Mouse (Mus musculus): Measurements from ENCODE around the gene Gnb2. TPM values are rescaled to one million over a fixed set of nuclear protein-coding genes. Genes with fewer than 3 reads are reported as not detected.

Gnb2 gene
- polyA plus RNA-seq, 2 experiments, result 460 to 770 TPM

GRCm38 (mm10) chr5:137512847-137513794 is 20.2 kb downstream of the Gnb2 start:
- Histone ChIP-seq H3K27me3 (ENCODE audit: control insufficient read depth, insufficient read depth, low read length) (no peaks in the 10 kb centered on the region), H3K36me3 (ENCODE audit: control insufficient read depth, insufficient read depth, low read length) (peaks cover 18% of the 10 kb centered on the region; the same call in 1 of the 2 replicates), H3K4me2 (replicated peaks; ENCODE audit: low read depth, low read length, severe bottlenecking) (no peak overlapping the region), H3K27ac (replicated peaks; ENCODE audit: low read depth, low read length) (no peak overlapping the region), H3K4me3 (replicated peaks; ENCODE audit: low read length) (0 out of 2 replicates have a peak overlapping the region, but pooled peaks have one; percentile 99), H3K9me3 (ENCODE audit: control insufficient read depth, low read length) (no peaks in the 10 kb centered on the region), H3K9ac (ENCODE audit: low read depth, low read length, severe bottlenecking) (0 out of 2 replicates have a peak overlapping the region, but pooled peaks have one; percentile 22), H3K4me1 (ENCODE audit: control insufficient read depth, insufficient read depth, low read length) (peaks cover 11% of the 10 kb centered on the region)
- ATAC-seq (ENCODE audit: low FRiP score, low read depth), result no peak
- no peak for DNase-seq (ENCODE audit: low spot score)
- 82% methylated on average over 11 of the region's 11 CpGs for WGBS
- no peak for TF ChIP-seq POLR2A (IDR thresholded peaks at IDR 0.05; ENCODE audit: borderline replicate concordance, extremely low read depth, insufficient read depth, insufficient read length)

- H3K9ac ChIP-seq (ENCODE audit: low read depth, low read length, severe bottlenecking), result peak overlapping the region; percentile 97; the same call in 1 of the 2 replicates
- no peak for TF ChIP-seq POLR2A (IDR thresholded peaks at IDR 0.05; ENCODE audit: borderline replicate concordance, extremely low read depth, insufficient read depth, insufficient read length)
Observed at GRCm38 (mm10) chr5:137511706-137512105, 21.6 kb downstream of the Gnb2 start.

GRCm38 (mm10) chr5:137510573-137511390 is 22.5 kb downstream of the Gnb2 start:
- no peak for TF ChIP-seq POLR2A (IDR thresholded peaks at IDR 0.05; ENCODE audit: borderline replicate concordance, extremely low read depth, insufficient read depth, insufficient read length)
- Histone ChIP-seq H3K4me1 (ENCODE audit: control insufficient read depth, insufficient read depth, low read length) (peaks cover 11% of the 10 kb centered on the region), H3K4me3 (replicated peaks; ENCODE audit: low read length) (peak overlapping the region; percentile 99), H3K27me3 (ENCODE audit: control insufficient read depth, insufficient read depth, low read length) (no peaks in the 10 kb centered on the region), H3K4me2 (replicated peaks; ENCODE audit: low read depth, low read length, severe bottlenecking) (peak overlapping the region; percentile 91), H3K27ac (replicated peaks; ENCODE audit: low read depth, low read length) (peak overlapping the region; percentile 82), H3K9me3 (ENCODE audit: control insufficient read depth, low read length) (no peaks in the 10 kb centered on the region), H3K9ac (ENCODE audit: low read depth, low read length, severe bottlenecking) (peak overlapping the region; percentile 97), H3K36me3 (ENCODE audit: control insufficient read depth, insufficient read depth, low read length) (0 out of 2 replicates have a peak, but pooled peaks cover 10% of the 10 kb centered on the region)
- peak; percentile 28; the same call in 1 of the 2 replicates for ATAC-seq (ENCODE audit: low FRiP score, low read depth)
- no peak for DNase-seq (ENCODE audit: low spot score)
- WGBS, result 2% methylated on average over 19 of the region's 83 CpGs

More at GRCm38 (mm10) chr5:137511706-137512105, 21.6 kb downstream of the Gnb2 start:
- no peaks in the 10 kb centered on the region for H3K9me3 ChIP-seq (ENCODE audit: control insufficient read depth, low read length)
- H3K4me3 ChIP-seq (replicated peaks; ENCODE audit: low read length), result peak overlapping the region; percentile 99
- 64% methylated on average over 3 of the region's 3 CpGs for WGBS
- ATAC-seq (ENCODE audit: low FRiP score, low read depth) (no peak), DNase-seq (ENCODE audit: low spot score) (no peak)
- H3K36me3 ChIP-seq (ENCODE audit: control insufficient read depth, insufficient read depth, low read length), result 0 out of 2 replicates have a peak, but pooled peaks cover 10% of the 10 kb centered on the region
- peaks cover 11% of the 10 kb centered on the region for H3K4me1 ChIP-seq (ENCODE audit: control insufficient read depth, insufficient read depth, low read length)
- peak overlapping the region; percentile 91 for H3K4me2 ChIP-seq (replicated peaks; ENCODE audit: low read depth, low read length, severe bottlenecking)
- H3K27me3 ChIP-seq (ENCODE audit: control insufficient read depth, insufficient read depth, low read length), result no peaks in the 10 kb centered on the region
- 0 out of 2 replicates have a peak overlapping the region, but pooled peaks have one; percentile 82 for H3K27ac ChIP-seq (replicated peaks; ENCODE audit: low read depth, low read length)

GRCm38 (mm10) chr5:137510014-137510501 is 23.3 kb downstream of the Gnb2 start:
- ATAC-seq (ENCODE audit: low FRiP score, low read depth) (peak; percentile 83), DNase-seq (ENCODE audit: low spot score) (peak; percentile 66)
- Histone ChIP-seq H3K4me3 (replicated peaks; ENCODE audit: low read length) (peak overlapping the region; percentile 99), H3K4me1 (ENCODE audit: control insufficient read depth, insufficient read depth, low read length) (peaks cover 11% of the 10 kb centered on the region), H3K27me3 (ENCODE audit: control insufficient read depth, insufficient read depth, low read length) (no peaks in the 10 kb centered on the region), H3K9ac (ENCODE audit: low read depth, low read length, severe bottlenecking) (peak overlapping the region; percentile 97), H3K36me3 (ENCODE audit: control insufficient read depth, insufficient read depth, low read length) (0 out of 2 replicates have a peak, but pooled peaks cover 10% of the 10 kb centered on the region), H3K9me3 (ENCODE audit: control insufficient read depth, low read length) (no peaks in the 10 kb centered on the region), H3K4me2 (replicated peaks; ENCODE audit: low read depth, low read length, severe bottlenecking) (peak overlapping the region; percentile 91), H3K27ac (replicated peaks; ENCODE audit: low read depth, low read length) (peak overlapping the region; percentile 82)
- 2% methylated on average over 23 of the region's 52 CpGs for WGBS
- TF ChIP-seq POLR2A (IDR thresholded peaks at IDR 0.05; ENCODE audit: borderline replicate concordance, extremely low read depth, insufficient read depth, insufficient read length), result no peak

Measured in limb, embryonic 14.5 days (tissue).